Mouse (Mus musculus) stomach, postnatal 0 days (tissue): ENCODE data around the gene Ghrl.

ENCODE experiments used
- CTCF ChIP-seq: IDR thresholded peaks from 2 replicates; pipeline ENCODE4 v1.5.1; 2016; ENCODE audit warnings: antibody characterized with exemption, low read depth, mild to moderate bottlenecking, moderate library complexity
- EP300 ChIP-seq: optimal IDR thresholded peaks from 2 replicates; pipeline ENCODE3; 2016; ENCODE audit warnings: antibody characterized with exemption

DNA sequence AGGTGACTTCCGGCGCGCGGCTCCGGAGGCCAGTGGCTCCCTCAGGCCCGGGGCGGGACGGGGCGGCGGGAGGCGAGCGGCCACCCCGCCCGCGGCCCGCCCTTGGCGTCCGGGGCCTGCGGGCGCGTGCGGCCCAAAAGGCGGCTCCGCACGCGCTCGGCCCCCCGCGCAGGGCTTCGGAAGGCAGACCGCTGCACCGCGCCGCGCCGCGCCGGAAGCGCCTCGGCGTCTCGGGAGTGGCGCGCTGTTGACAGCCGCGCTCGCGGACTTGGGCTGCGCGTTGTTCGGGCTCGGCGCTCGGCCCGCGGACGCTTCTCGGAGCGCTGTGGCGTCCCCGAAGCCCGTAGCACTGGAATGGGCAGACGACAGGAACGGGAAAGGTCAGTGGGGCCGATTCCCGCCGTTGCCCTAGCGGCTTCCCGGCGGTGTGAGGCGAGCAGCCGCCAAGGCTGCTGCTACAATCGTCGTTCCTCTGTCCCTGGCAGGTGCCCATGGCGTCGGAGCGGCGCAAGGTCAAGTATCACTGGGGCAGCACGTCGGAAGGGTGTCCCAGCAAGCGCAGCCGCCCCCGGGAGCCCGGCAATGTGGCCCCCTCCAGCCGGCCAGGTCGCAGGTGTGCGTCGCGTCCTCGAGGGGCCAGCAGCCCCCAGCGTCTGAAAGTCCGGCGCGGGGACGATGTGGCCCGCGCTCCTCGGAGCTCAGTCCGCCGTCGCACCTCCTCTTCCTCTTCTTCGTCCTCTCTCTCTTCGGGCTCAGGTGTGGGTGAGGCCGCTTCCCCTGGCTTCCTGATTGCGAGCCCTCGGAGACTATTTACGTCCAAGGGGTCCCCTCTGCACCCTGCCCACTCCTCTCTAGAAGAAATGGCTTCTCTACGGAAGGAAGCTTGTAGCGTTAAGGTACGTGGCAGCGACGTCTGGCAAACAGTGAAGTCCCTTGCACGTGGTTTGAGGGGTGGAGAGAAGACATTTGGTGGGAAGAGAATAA lies 22.2 kb downstream of the Ghrl start:
- TF ChIP-seq CTCF (no peak), EP300 (no peak)
